Mouse (Mus musculus) thymus, adult 18-20 months (tissue): ENCODE data around the gene Zfyve27.

Experiments
- DNase-seq, 2 experiments: peaks; one replicate each; pipeline ENCODE4 v3.0.0; 2022; ENCODE audit warnings: mixed read lengths in 2 of 2

Zfyve27 gene

GRCm38 (mm10) chr19:42182673-42183072 is 18.9 kb downstream of the Zfyve27 start:
- DNase-seq, result no peak

- DNase-seq, result no peak
These were observed 26.0 kb downstream of the Zfyve27 start for GRCm38 (mm10) chr19:42189735-42190134.

GRCm38 (mm10) chr19:42190494-42190893 is 26.7 kb downstream of the Zfyve27 start:
- no peak for DNase-seq

- DNase-seq, result no peak
These were observed 29.6 kb downstream of the Zfyve27 start for GRCm38 (mm10) chr19:42193311-42193710.

- DNase-seq, result no peak
These were observed 32.6 kb downstream of the Zfyve27 start for GRCm38 (mm10) chr19:42196378-42196777.

DNA sequence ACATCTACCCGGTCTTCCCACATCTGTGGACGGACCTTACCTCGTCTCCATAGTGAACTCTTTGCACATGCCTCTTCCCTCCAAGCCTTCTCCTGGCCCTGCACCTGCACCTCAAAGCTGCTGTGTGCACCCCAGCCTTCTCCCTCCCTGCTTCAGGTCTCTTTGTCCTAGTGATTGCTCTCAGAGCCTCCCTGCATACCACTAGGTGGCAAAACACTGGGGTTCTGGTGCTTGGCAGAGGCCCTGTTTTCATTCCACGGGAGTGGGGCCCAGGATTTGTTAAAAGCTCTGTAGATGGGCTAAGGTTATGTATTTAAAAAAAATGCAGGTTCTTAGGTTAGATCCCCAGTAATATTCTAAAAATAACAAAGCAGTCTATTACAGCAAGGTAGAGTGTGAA is 33.3 kb downstream of the Zfyve27 start:
- no peak for DNase-seq

GRCm38 (mm10) chr19:42198026-42198425 is 34.3 kb downstream of the Zfyve27 start:
- DNase-seq, result no peak

- no peak for DNase-seq
These were observed 38.1 kb downstream of the Zfyve27 start, which contains the start of gene Sfrp5 for GRCm38 (mm10) chr19:42201696-42202381. Gene Sfrp5 (minus strand): TSS chr19:42202252.

DNA sequence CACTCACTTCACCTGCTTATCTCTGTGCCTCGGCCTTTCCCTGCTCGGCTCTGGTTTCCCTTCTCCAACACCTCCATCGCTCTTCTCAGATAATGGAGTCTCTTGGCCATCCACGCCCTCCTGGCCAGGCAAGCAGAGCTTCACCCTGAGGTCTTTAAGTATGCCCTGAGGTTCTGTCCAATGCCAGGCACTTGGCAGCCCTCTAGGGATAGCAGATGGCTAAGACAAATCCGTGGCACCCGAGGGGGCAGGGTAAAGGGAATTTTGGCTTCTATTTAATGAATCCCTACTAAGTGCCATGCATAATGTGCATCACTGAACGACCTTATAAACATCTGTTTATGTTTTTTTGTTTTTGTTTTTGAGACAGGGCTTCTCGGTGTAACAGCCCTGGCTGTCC is 38.7 kb downstream of the Zfyve27 start:
- no peak for DNase-seq

- DNase-seq, result no peak
These were observed 40.6 kb downstream of the Zfyve27 start for GRCm38 (mm10) chr19:42204306-42204705.

DNA sequence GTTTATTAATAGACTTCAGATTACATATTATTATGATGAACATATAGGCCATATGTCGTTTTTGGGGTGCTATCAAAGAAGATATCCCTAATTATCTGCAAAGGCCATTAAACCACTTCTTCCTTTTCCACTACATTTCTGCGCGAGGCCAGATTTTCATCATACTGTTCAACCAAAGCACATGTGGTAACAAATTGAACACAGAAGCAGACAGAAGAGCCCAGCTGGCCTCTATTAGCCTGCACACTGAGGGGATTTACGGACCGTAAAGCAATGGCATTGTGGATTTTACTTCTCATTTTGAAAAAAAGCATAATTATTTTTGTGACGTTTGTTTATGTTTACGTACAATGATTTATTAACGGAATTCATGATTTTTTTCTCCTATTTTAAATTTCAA is 41.5 kb downstream of the Zfyve27 start:
- DNase-seq, result no peak

GRCm38 (mm10) chr19:42209485-42209884 is 45.7 kb downstream of the Zfyve27 start:
- DNase-seq, result no peak

- DNase-seq, result no peak
These were observed 46.2 kb downstream of the Zfyve27 start for GRCm38 (mm10) chr19:42209976-42210375.

- no peak for DNase-seq
These were observed 48.2 kb downstream of the Zfyve27 start for GRCm38 (mm10) chr19:42211936-42212335.

- DNase-seq, result no peak
These were observed 50.9 kb downstream of the Zfyve27 start for GRCm38 (mm10) chr19:42214601-42215000.

- DNase-seq, result no peak
These were observed 53.1 kb downstream of the Zfyve27 start for GRCm38 (mm10) chr19:42216699-42217373.

DNA sequence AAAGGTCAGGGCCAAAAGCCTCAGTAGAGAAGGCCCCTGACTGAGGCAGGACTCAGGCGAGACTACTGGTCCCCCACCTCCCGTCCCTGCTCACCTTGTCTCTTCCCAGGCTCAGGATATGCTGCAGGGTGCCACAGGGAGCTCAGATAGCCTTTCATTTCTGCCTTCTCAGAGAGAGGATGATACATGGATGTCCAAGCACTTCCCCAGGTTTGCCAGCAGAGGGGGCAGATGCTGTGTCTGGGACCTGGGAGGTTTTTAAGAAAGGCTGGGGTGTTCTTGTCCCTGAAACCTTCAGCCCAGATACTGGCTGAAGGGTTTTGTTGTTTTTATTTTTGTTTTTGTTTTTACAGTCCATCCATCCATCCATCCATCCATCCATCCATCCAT is 53.6 kb downstream of the Zfyve27 start:
- DNase-seq, result no peak

DNA sequence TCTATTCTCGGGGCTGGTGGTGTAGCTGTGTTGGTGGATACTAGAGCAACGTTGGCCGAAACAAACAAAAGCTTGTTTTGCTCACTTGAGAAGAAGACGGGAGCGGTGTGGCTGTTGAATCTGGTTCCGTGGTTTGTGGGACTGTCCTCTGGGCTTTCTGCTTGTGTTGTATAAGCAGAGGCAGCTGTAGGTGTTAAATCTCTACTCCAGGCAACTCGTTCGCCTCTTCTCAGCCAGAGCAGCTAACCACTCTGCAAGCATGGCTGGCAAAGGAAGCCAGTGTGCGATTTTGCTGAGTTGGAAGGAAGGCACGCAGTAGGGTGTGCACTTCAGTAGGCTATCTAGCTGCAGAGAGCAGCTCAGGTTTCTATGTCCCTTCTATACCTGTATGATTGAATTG is 62.7 kb downstream of the Zfyve27 start:
- no peak for DNase-seq

DNA sequence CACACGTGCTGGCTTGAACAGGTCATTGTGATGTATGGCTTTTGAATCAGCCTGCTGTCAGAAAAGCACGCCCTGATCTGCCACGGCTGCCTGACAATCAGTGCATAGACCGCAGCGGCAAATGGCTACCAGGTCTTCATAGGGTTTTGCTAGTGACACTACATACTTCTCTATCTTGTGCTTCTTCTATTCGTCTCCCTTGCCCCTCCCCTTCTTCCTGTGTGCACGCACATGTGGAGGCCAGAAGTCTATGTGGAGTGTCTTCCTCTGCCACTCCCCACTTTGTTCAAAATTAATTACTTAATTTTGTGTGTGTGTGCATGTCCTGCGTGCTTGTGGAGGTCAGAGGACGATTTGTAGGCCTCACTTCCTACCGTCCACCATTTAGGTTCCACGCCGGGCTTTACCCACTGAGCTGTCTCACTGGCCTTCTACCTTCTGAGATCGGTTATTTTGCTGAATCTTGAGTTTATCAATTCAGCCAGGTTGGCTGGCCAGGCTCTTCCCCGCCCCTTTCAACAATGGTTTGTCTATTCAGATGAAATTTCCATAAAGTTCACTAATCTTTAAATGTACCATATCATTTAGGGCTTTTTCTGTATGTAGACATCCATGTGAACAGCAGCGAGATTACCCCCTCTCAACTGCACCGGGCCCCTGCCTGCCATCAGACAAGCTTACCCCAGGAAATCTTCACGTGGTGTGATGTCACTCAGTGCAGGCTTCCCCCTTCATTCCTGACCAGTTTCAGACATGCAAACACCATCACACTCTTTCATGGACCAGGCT is 65.9 kb downstream of the Zfyve27 start:
- no peak for DNase-seq

DNA sequence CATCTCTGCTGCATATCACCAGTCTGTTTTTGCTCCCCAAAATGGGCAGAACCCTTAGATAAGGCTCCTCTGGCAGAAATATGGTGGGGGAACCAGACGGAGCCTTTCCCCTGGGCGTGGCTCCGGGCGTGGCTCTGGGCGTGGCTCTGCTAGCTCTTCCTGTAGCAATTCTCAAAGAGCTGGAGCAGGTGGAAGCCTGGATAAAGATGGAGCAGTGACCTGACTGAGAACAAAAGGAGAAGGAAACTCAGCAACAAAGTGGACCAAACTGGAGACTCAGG is 66.5 kb downstream of the Zfyve27 start:
- no peak for DNase-seq

DNA sequence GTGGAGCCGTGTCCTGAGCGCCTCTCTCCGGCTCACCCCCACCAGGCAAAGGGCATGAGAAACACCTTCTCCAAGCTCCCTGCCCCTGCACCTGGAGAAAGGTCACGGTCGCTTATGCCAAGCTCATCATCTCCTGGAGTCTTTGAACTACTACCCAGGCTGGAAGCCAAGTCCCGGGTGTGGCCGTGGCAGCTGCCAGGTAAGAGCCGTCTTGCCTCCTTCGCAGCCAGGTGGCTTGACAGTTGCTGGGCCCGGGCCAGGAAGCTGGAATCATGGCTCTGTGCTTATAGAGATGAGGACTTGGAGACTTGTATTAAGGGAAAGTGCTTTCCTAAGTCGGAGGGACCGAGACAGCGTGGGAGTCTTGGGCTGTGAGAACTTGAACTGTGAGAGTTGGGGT is 67.2 kb downstream of the Zfyve27 start:
- DNase-seq, result no peak

DNA sequence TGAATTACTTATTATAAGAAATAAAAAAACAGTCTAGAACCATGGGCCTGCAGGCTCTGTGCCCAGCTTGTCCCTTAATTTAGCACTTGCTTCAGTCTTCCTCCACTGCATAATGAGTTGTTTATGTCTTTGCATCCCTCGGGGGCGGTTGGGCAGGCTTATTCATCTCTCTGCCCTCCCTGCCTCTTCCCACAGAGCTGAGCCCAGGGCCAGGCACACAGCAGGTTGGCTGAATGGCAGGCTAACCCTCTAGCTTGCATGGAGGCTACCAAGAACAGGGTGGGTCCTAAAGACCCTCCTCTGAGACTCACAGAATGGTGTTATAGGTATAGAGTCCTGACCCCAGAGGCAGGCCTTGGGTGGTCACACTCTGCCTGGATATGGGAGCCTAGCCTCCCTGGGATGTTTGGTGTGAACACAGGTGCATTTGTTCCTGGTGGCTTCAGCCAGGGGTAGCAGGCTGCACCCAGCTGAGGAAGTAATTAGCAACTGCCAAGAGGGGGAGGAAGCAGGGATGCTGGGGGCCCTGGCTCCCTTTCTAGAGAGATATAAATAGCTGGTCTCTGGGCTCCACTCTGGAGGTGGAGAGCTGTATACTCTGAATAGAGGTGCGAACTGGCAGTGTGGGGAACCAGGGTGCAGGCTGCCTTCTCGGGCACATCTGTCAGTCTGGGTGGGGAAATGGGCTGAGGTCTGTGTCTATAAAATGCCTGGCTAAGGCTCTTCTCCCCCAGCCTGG is 74.0 kb downstream of the Zfyve27 start:
- DNase-seq, result no peak

DNA sequence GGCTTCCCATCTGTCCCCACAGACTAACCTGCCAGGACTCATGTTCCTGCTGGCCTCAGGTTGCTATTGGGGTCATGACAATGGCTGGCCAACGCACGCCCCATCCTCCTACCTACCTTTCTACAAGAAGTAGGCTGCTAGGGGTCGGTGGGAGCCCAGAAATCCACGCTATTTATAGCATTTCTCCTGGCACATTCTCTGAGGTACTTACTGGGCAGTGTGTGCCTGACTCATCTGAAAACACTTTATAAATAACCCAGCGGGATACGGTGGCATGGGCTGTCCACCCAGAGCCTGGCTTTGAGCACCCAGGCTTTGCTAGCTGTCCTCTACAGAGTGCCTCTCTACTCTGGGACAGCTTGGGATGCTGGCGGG is 74.6 kb downstream of the Zfyve27 start:
- no peak for DNase-seq
